Mouse (Mus musculus) testis, adult 2 months (tissue): ENCODE results near the gene Zscan2.

Source experiments
- CTCF ChIP-seq: fragments of 200-500 bp; IDR thresholded peaks from 2 replicates; pipeline ENCODE4 v1.5.1; 2012; ENCODE audit warnings: low read depth, mild to moderate bottlenecking, inconsistent platforms, low read length, moderate library complexity; ENCODE audit not compliant: control insufficient read depth, insufficient read depth, insufficient replicate concordance
- POLR2A ChIP-seq: fragments of 200-500 bp; IDR thresholded peaks from 2 replicates; pipeline ENCODE4 v1.6.1; 2012; ENCODE audit warnings: low read depth, mild to moderate bottlenecking, inconsistent platforms, low read length, moderate library complexity; ENCODE audit not compliant: control insufficient read depth

GRCm38 (mm10) chr7:80894196-80894595 is 33.5 kb downstream of the Zscan2 start:
- TF ChIP-seq CTCF: no peak
- TF ChIP-seq POLR2A: no peak
